Mouse (Mus musculus): ENCODE measurements around the gene Cep104.

Gene Cep104

GRCm38 (mm10) chr4:154051401-154051800, 76.4 kb downstream of the Cep104 start:
- DNase-seq, result no peak

DNA sequence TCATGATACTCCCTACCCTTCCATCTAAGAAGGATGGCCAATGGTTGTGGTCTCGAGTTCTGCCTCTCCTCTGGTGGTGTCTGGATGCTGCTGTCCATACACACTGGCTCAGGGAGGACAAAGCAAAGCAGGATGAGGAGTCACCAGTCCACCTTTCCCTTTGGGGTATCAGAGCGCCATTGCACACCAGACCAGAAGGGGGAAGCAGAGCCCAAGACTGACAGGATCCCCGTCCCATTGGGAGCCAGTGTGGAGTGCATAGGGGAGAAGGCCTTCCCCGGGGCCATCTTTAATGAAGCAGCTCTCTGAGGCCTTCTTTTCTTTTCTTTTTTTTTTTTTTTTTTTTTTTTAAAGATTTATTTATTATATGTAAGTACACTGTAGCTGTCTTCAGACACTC, 78.1 kb downstream of the Cep104 start:
- no peak for DNase-seq

DNA sequence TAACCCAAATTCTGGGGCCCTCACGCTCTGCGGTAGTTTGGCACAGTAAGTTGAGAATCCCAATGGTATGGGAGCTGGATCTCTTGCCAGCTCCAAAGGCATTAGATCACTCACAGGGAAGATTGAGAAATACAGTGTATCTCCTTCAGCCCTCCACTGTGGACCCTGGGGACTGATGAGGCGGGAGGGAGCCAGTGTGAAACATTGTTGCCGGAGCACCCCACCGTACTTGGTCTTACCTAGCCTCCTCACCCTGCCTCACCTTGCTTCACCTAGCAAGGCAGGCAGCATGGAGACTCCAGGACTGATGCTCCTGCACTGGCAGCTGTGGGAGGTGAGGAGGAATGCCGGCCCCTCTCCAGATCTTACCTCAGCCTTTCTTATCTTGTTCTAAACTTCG, 80.5 kb downstream of the Cep104 start:
- DNase-seq, result no peak

- DNase-seq, result no peak
These were observed 81.1 kb downstream of the Cep104 start for GRCm38 (mm10) chr4:154056046-154056445.

DNA sequence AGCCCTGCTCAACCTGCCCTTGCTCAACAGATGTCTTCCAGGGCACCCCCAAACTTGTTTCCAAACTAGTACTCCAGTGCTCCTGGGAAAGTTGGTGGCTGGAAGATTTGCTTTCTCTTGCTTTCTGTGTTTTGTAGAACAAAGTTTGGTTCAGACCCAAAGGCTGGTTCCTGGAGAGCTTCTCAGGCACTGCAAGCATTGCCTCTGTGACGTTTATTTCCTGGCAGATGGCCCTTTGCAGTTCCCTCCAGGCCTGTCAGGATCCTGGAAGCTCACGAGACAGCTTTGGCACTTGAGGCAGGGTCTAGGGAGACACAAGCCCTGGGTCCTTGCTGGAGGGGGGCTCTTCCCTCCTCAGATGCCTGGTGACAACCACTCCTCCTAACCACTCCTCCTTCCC, 81.7 kb downstream of the Cep104 start:
- no peak for DNase-seq

DNA sequence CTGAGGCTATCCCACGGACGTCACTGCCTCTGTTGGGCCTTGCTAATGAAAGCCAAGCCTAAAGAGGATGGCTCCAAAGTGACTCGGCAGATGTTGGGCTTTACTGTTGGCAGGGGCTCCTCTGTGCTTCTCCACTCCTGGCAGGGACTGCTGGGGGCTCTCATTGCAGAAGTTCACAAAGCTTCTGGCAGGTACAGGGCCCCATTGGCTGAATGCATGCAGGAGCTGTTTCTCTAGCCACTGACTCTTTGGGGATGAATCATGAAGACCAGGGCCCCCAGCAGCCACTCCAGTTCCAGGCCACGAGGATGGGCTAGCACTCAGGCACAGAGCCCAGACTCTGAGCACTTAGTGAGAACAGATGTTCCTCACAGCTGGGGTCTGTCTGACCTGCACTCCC, 82.7 kb downstream of the Cep104 start:
- no peak for DNase-seq
